Mouse (Mus musculus) kidney, postnatal 25 days (tissue): ENCODE results near the gene Mllt10.

Experiments
- DNase-seq, 2 experiments: peaks; one replicate each; pipeline ENCODE4 v3.0.0; 2021; ENCODE audit warnings: mixed read lengths in 2 of 2

Gene Mllt10

GRCm38 (mm10) chr2:18205118-18205517 is 150.1 kb downstream of the Mllt10 start:
- DNase-seq, result peak; percentile 67 to 72

GRCm38 (mm10) chr2:18206811-18207210 is 151.8 kb downstream of the Mllt10 start:
- no peak for DNase-seq

GRCm38 (mm10) chr2:18208578-18208977 is 153.5 kb downstream of the Mllt10 start:
- DNase-seq, result no peak

GRCm38 (mm10) chr2:18209211-18209823 is 154.3 kb downstream of the Mllt10 start:
- no peak for DNase-seq

GRCm38 (mm10) chr2:18209948-18210347 is 154.9 kb downstream of the Mllt10 start:
- DNase-seq, result no peak

- no peak for DNase-seq
Observed at GRCm38 (mm10) chr2:18214031-18214430, 159.0 kb downstream of the Mllt10 start.

GRCm38 (mm10) chr2:18217867-18218266 is 162.8 kb downstream of the Mllt10 start:
- DNase-seq, result no peak

GRCm38 (mm10) chr2:18218500-18218899 is 163.5 kb downstream of the Mllt10 start:
- peak in 1 of 2 experiments; percentile 57 for DNase-seq

- DNase-seq, result no peak
Observed at GRCm38 (mm10) chr2:18219136-18219535, 164.1 kb downstream of the Mllt10 start.

GRCm38 (mm10) chr2:18219569-18219968 is 164.5 kb downstream of the Mllt10 start:
- no peak for DNase-seq

- DNase-seq, result no peak
Observed at GRCm38 (mm10) chr2:18228486-18229062, 173.5 kb downstream of the Mllt10 start.

GRCm38 (mm10) chr2:18229279-18229678 is 174.2 kb downstream of the Mllt10 start:
- peak; percentile 52 to 68 for DNase-seq

- no peak for DNase-seq
Observed at GRCm38 (mm10) chr2:18231143-18231542, 176.1 kb downstream of the Mllt10 start.

- no peak for DNase-seq
Observed at GRCm38 (mm10) chr2:18232883-18233567, 178.0 kb downstream of the Mllt10 start.

- DNase-seq, result no peak
Observed at GRCm38 (mm10) chr2:18235524-18235923, 180.5 kb downstream of the Mllt10 start.

GRCm38 (mm10) chr2:18249224-18249623 is 194.2 kb downstream of the Mllt10 start:
- no peak for DNase-seq
